Mouse (Mus musculus): Measurements from ENCODE around the gene Pcyt1a.

DNA sequence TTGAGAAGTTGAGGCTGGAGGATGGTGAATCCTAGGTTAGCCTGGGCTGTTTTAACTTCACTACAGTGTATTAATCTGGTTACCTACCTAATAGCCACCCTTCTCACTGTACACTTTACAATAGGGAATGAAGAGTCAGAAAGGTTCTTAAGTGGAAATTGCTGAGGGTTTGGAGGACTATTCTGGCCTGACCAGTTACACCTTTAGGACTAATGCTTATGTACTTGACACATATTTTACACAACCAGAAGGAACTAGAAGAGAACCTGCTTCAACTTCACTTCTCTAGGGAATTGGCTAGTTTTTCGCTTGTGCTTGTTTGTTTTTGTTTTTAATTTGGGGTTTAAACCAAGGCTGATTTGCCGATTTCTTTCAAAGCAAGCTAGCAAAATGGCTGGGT is 2.4 kb downstream of the Pcyt1a start:
- TF ChIP-seq USF1 (IDR thresholded peaks at IDR 0.05; ENCODE audit: low read depth), result no peak
- TF ChIP-seq POLR2AphosphoS2 (IDR thresholded peaks at IDR 0.05; ENCODE audit: insufficient read length, low read depth), result no peak
